Mouse (Mus musculus) gastrocnemius, adult 18-20 months (tissue): ENCODE measurements around the gene Slc30a1. TPM values are rescaled to one million over a fixed set of nuclear protein-coding genes. Genes with fewer than 3 reads are reported as not detected.
A peak's percentile ranks its signal among the peaks of the same experiment; 100 is the strongest.

Experiments
- DNase-seq: peaks from one replicate; pipeline ENCODE4 v3.0.0; 2021; ENCODE audit warnings: low spot score
- long read RNA-seq, 2 experiments: library from polyadenylated mRNA; stranded (forward); transcript quantifications; one replicate each; pipeline ENCODE4 v2.0.0; 2021
- total RNA-seq, 2 experiments: library from RNA; stranded (reverse); gene quantifications; 2 replicates each; pipeline ENCODE4 v1.2.3; 2021

Slc30a1 gene
- 1 to 10 TPM; 5.6 to 8.2 TPM for total RNA-seq
- long read RNA-seq, experiment 1, result 0 reads
- long read RNA-seq, experiment 2, full-length matches to known transcripts, result 6 of 7 reads
- long read RNA-seq, experiment 2, partial matches to known transcripts, result 0 of 7 reads
- long read RNA-seq, experiment 2, other reads (novel, unspliced or antisense), result 1 of 7 reads

GRCm38 (mm10) chr1:191906571-191907430, at the start of gene Slc30a1:
TSS of gene Slc30a1 (plus strand) at chr1:191906767.
- peak; percentile 98 for DNase-seq

GRCm38 (mm10) chr1:191856886-191857651, 49.5 kb upstream of the Slc30a1 start:
- DNase-seq, result no peak

GRCm38 (mm10) chr1:191858136-191858535, 48.4 kb upstream of the Slc30a1 start:
- no peak for DNase-seq

GRCm38 (mm10) chr1:191859847-191860246, 46.7 kb upstream of the Slc30a1 start:
- DNase-seq, result no peak

GRCm38 (mm10) chr1:191861247-191861646, 45.3 kb upstream of the Slc30a1 start:
- DNase-seq, result no peak

- DNase-seq, result no peak
Observed at GRCm38 (mm10) chr1:191863833-191864550, 42.6 kb upstream of the Slc30a1 start.

GRCm38 (mm10) chr1:191864551-191865027, 42.0 kb upstream of the Slc30a1 start:
- no peak for DNase-seq

GRCm38 (mm10) chr1:191872076-191872710, 34.4 kb upstream of the Slc30a1 start:
- DNase-seq, result no peak

- DNase-seq, result no peak
Observed at GRCm38 (mm10) chr1:191875006-191875405, 31.6 kb upstream of the Slc30a1 start.

GRCm38 (mm10) chr1:191875683-191876305, 30.8 kb upstream of the Slc30a1 start:
- no peak for DNase-seq

GRCm38 (mm10) chr1:191877681-191878080, 28.9 kb upstream of the Slc30a1 start:
- no peak for DNase-seq

- DNase-seq, result no peak
Observed at GRCm38 (mm10) chr1:191878518-191878921, 28.0 kb upstream of the Slc30a1 start.

GRCm38 (mm10) chr1:191880247-191880646, 26.3 kb upstream of the Slc30a1 start:
- no peak for DNase-seq

- no peak for DNase-seq
Observed at GRCm38 (mm10) chr1:191880921-191881609, 25.5 kb upstream of the Slc30a1 start.

GRCm38 (mm10) chr1:191881663-191882062, 24.9 kb upstream of the Slc30a1 start:
- no peak for DNase-seq

- DNase-seq, result no peak
Observed at GRCm38 (mm10) chr1:191882474-191883206, 23.9 kb upstream of the Slc30a1 start.

GRCm38 (mm10) chr1:191883654-191884053, 22.9 kb upstream of the Slc30a1 start:
- no peak for DNase-seq

- no peak for DNase-seq
Observed at GRCm38 (mm10) chr1:191891912-191892311, 14.7 kb upstream of the Slc30a1 start.

- peak; percentile 26 for DNase-seq
Observed at GRCm38 (mm10) chr1:191894386-191894785, 12.2 kb upstream of the Slc30a1 start.
